8 mouse cellular contexts compared by ENCODE assay signal in genomic region chr10:122678541-122679436, GRCm38 (mm10). TPM values are rescaled to one million over a fixed set of nuclear protein-coding genes. Genes with fewer than 3 reads are reported as not detected.
DNase-seq lines count a peak whose midpoint lies in the region; ATAC-seq lines count a peak whose summit lies in the region.

Gene Ppm1h, plus strand, starts transcription at chr10:122678762.

- no peaks in the 10 kb centered on the region for H3K9me3 ChIP-seq in hindbrain, embryonic 15.5 days

- DNase-seq in Muller cell, postnatal 12 days (ENCODE audit: inconsistent ontology term), result peak; percentile 71
- peak; percentile 86 to 88 for DNase-seq in cerebellum, postnatal 10 days
- DNase-seq in gastrocnemius, adult 18-20 months (ENCODE audit: low spot score), result peak; percentile 36
- peak; percentile 61 to 68 for DNase-seq in left cerebral cortex, adult 18-20 months (ENCODE audit: low spot score in 2 of 2)
- DNase-seq in lung, postnatal 36 days, result peak; percentile 88
- DNase-seq in retina, embryonic 14.5 days (ENCODE audit: low spot score), result peak; percentile 79
- peak; percentile 91 for DNase-seq in thymus, postnatal 4 days

- peak within 1 kb of the TSS; percentile 92 for H3K4me3 ChIP-seq in hindbrain, embryonic 15.5 days

- H3K4me2 ChIP-seq in hindbrain, embryonic 15.5 days, result peak within 1 kb of the TSS; percentile 97

- peak; percentile 80 for ATAC-seq in hindbrain, embryonic 15.5 days (ENCODE audit: low FRiP score, low read depth)

- H3K27ac ChIP-seq in hindbrain, embryonic 15.5 days (replicated peaks), result peak within 1 kb of the TSS; percentile 91

- H3K9ac ChIP-seq in hindbrain, embryonic 15.5 days, result peak within 1 kb of the TSS; percentile 96

- under 1% methylated on average over 79 of the region's 94 CpGs for WGBS in hindbrain, embryonic 15.5 days

- peaks cover 22% of the 10 kb centered on the region for H3K4me1 ChIP-seq in hindbrain, embryonic 15.5 days (replicated peaks)

- no peaks in the 10 kb centered on the region; the same call in 1 of the 2 replicates for H3K36me3 ChIP-seq in hindbrain, embryonic 15.5 days

- H3K27me3 ChIP-seq in hindbrain, embryonic 15.5 days, result no peaks in the 10 kb centered on the region

RNA-seq across cellular contexts. Expression of gene Ppm1h, which starts in this region (rescaled TPM):
- 1 to 10 TPM; 1.5 to 1.8 TPM for total RNA-seq in gastrocnemius, adult 18-20 months (2021)
- 29.4 and 31.2 TPM in 2 replicates for polyA plus RNA-seq in hindbrain, embryonic 15.5 days (2015; fragmentation: Nextera tagmentation; extraction: Ambion mirVana)
- total RNA-seq in left cerebral cortex, adult 18-20 months (2021), result 10 to 100 TPM; 87.4 to 88.5 TPM

Comparison
In these comparisons a context has a peak if more than half of its experiments do, and no peak if none do; other contexts are left out.
1. Peak in every context shown above with its lines: DNase-seq, ATAC-seq, H3K4me3 ChIP-seq and H3K27ac ChIP-seq.
2. RNA of gene Ppm1h (total RNA-seq): 87.4 to 88.5 TPM in left cerebral cortex, adult 18-20 months; 1.5 to 1.8 TPM in gastrocnemius, adult 18-20 months; every median in the first group is over 10 times any median in the second.
3. DNase-seq: peak in every context shown above with its lines; median percentile 91 in thymus, postnatal 4 days; 88 in lung, postnatal 36 days; 87 in cerebellum, postnatal 10 days; 79 in retina, embryonic 14.5 days; 71 in Muller cell, postnatal 12 days; 64 in left cerebral cortex, adult 18-20 months; 36 in gastrocnemius, adult 18-20 months.